In genomic region chr2:164386953-164387352, GRCm38 (mm10) we compare ENCODE assay signal across 8 mouse cellular contexts. TPM values are rescaled to one million over a fixed set of nuclear protein-coding genes. Genes with fewer than 3 reads are reported as not detected.
A peak's percentile ranks its signal among the peaks of the same experiment; 100 is the strongest.
DNase-seq lines count a peak whose midpoint lies in the region; ATAC-seq and TF ChIP-seq lines count a peak whose summit lies in the region.

No protein-coding gene starts in this region.

- 19% methylated on average over 8 of the region's 8 CpGs for WGBS in lung, postnatal 0 days

- H3K9me3 ChIP-seq in MEL (replicated peaks; ENCODE audit: insufficient read depth, low read length) = no peaks in the 10 kb centered on the region
- H3K9me3 ChIP-seq in lung, postnatal 0 days (ENCODE audit: low read length) = no peaks in the 10 kb centered on the region

- peak; percentile 44 for TF ChIP-seq RAD21 in MEL (IDR thresholded peaks at IDR 0.05; ENCODE audit: low read depth, low read length)

- no peaks in the 10 kb centered on the region for H3K79me2 ChIP-seq in MEL (ENCODE audit: control insufficient read depth, insufficient read depth, low read length, poor library complexity)

- no peaks in the 10 kb centered on the region for H3K4me1 ChIP-seq in MEL (ENCODE audit: control insufficient read depth in 1 of 2, insufficient read depth in 2 of 2, low read length in 2 of 2)
- peaks cover 19% of the 10 kb centered on the region; the same call in 1 of the 2 replicates for H3K4me1 ChIP-seq in lung, postnatal 0 days (ENCODE audit: insufficient read depth, low read depth, low read length)

- H3K9ac ChIP-seq in MEL (ENCODE audit: control insufficient read depth, low read depth, low read length, poor library complexity, severe bottlenecking) = no peak overlapping the region
- no peak overlapping the region for H3K9ac ChIP-seq in lung, postnatal 0 days (replicated peaks; ENCODE audit: low read depth)

- DNase-seq in layer of hippocampus, adult 11-12 months (ENCODE audit: low spot score) = peak; percentile 72
- no peak for DNase-seq in layer of hippocampus, adult 9-10 months (ENCODE audit: low spot score)
- peak; percentile 48 for DNase-seq in MEL (ENCODE audit: low read depth, low spot score)
- peak; percentile 18 for DNase-seq in cerebellum, adult 8-10 months
- peak; percentile 33 for DNase-seq in kidney, postnatal 14 days
- peak; percentile 66 for DNase-seq in lung, postnatal 0 days (ENCODE audit: low spot score)
- peak; percentile 84 for DNase-seq in splenic B cell, adult 2 months (ENCODE audit: low read depth, low spot score)
- no peak for DNase-seq in ovary, postnatal 14 days (ENCODE audit: low spot score)

- H3K36me3 ChIP-seq in MEL (ENCODE audit: control insufficient read depth in 1 of 2, insufficient read depth in 2 of 2, low read length in 2 of 2) = no peaks in the 10 kb centered on the region
- H3K36me3 ChIP-seq in lung, postnatal 0 days (ENCODE audit: insufficient read depth, low read length) = no peaks in the 10 kb centered on the region
- no peaks in the 10 kb centered on the region for H3K36me3 ChIP-seq in splenic B cell, adult 2 months (ENCODE audit: control insufficient read depth, insufficient read depth, low read length, poor library complexity, severe bottlenecking)

- H3K27me3 ChIP-seq in MEL (ENCODE audit: control insufficient read depth in 1 of 2, insufficient read depth in 2 of 2, low read length in 2 of 2) = peaks cover 0 to 5% of the 10 kb centered on the region in 2 experiments; a peak in 2 of 4 replicates
- no peaks in the 10 kb centered on the region for H3K27me3 ChIP-seq in lung, postnatal 0 days (replicated peaks; ENCODE audit: insufficient read depth, low read length)
- no peaks in the 10 kb centered on the region; the same call in 1 of the 2 replicates for H3K27me3 ChIP-seq in splenic B cell, adult 2 months (ENCODE audit: control insufficient read depth, insufficient read depth, low read length, poor library complexity, severe bottlenecking)

- TF ChIP-seq POLR2A in MEL (IDR thresholded peaks at IDR 0.05; ENCODE audit: control insufficient read depth in 1 of 2, insufficient read depth in 1 of 2, low read depth in 1 of 2, low read length in 2 of 2, poor library complexity in 1 of 2) = no peak

- TF ChIP-seq CTCF in MEL (IDR thresholded peaks at IDR 0.05 in 2 of 3, conservative IDR thresholded peaks at IDR 0.05 in 1 of 3; ENCODE audit: control insufficient read depth in 1 of 3, insufficient read depth in 1 of 3, low read depth in 2 of 3, low read length in 3 of 3, poor library complexity in 1 of 3, severe bottlenecking in 1 of 3) = peak; percentile 63 to 72 (median 65)
- peak; percentile 82 for TF ChIP-seq CTCF in lung, postnatal 0 days (IDR thresholded peaks at IDR 0.05)

- no peak overlapping the region for H3K4me3 ChIP-seq in MEL (ENCODE audit: control insufficient read depth in 1 of 2, insufficient read depth in 1 of 2, low read depth in 2 of 2, low read length in 2 of 2)
- no peak overlapping the region for H3K4me3 ChIP-seq in lung, postnatal 0 days (ENCODE audit: low read depth, low read length)

- TF ChIP-seq EP300 in MEL (IDR thresholded peaks at IDR 0.05; ENCODE audit: low read depth in 1 of 2, low read length in 2 of 2) = no peak
- TF ChIP-seq EP300 in lung, postnatal 0 days (IDR thresholded peaks at IDR 0.05) = no peak

- ATAC-seq in lung, postnatal 0 days = no peak

- H3K4me2 ChIP-seq in lung, postnatal 0 days (replicated peaks; ENCODE audit: low read depth, low read length) = no peak overlapping the region

- H3K27ac ChIP-seq in MEL (ENCODE audit: control insufficient read depth, low read depth, low read length) = no peak overlapping the region
- H3K27ac ChIP-seq in lung, postnatal 0 days (ENCODE audit: low read length) = no peak overlapping the region

TF ChIP-seq in MEL, 35 proteins besides CTCF, POLR2A, EP300 and RAD21:
- TF ChIP-seq TAL1 (IDR thresholded peaks at IDR 0.05; ENCODE audit: low read length) = no peak
- 0 out of 2 replicates have a peak, but pooled peaks have one; percentile 17 for TF ChIP-seq BHLHE40 (IDR thresholded peaks at IDR 0.05; ENCODE audit: borderline replicate concordance, low read depth, low read length)
- TF ChIP-seq HCFC1 (IDR thresholded peaks at IDR 0.05; ENCODE audit: low read depth, low read length) = no peak
- TF ChIP-seq ELF1 (IDR thresholded peaks at IDR 0.05; ENCODE audit: low read depth, low read length) = no peak
- TF ChIP-seq USF1 (IDR thresholded peaks at IDR 0.05; ENCODE audit: low read depth, low read length) = no peak
- TF ChIP-seq ZC3H11A (IDR thresholded peaks at IDR 0.05; ENCODE audit: low read depth, low read length) = peak; percentile 19; the same call in 1 of the 2 replicates
- peak; percentile 52 for TF ChIP-seq SMC3 (IDR thresholded peaks at IDR 0.05; ENCODE audit: low read depth, low read length)
TF ChIP-seq in MEL: peak in this region for 3.

RNA-seq across cellular contexts. Expression of gene Slpi, which starts 1.9 kb away (rescaled TPM):
- not detected in 2 replicates for total RNA-seq in MEL (2012; rRNA removed)
- polyA plus RNA-seq in MEL (2012; ENCODE audit: insufficient read depth in 1 of 2, insufficient read length in 2 of 2, low read depth in 1 of 2, low replicate concordance in 2 of 2, missing spikeins in 1 of 2) = not detected
- 79.5 and 106 TPM in 2 replicates for polyA plus RNA-seq in lung, postnatal 0 days (2015; fragmentation: Nextera tagmentation; extraction: Ambion mirVana)

RNA-seq across cellular contexts. Expression of gene Rbpjl, which starts 16.0 kb away (rescaled TPM):
- total RNA-seq in MEL (2012; rRNA removed) = not detected in 2 replicates
- polyA plus RNA-seq in MEL (2012; ENCODE audit: insufficient read depth in 1 of 2, insufficient read length in 2 of 2, low read depth in 1 of 2, low replicate concordance in 2 of 2, missing spikeins in 1 of 2) = under 1 TPM in 1 of 2 experiments, not detected in 1; 0.07 TPM
- 29.7 and 42.6 TPM in 2 replicates for polyA plus RNA-seq in lung, postnatal 0 days (2015; fragmentation: Nextera tagmentation; extraction: Ambion mirVana)

RNA-seq across cellular contexts. Expression of gene Matn4, which starts 18.0 kb away (rescaled TPM):
- not detected in 2 replicates for total RNA-seq in MEL (2012; rRNA removed)
- not detected for polyA plus RNA-seq in MEL (2012; ENCODE audit: insufficient read depth in 1 of 2, insufficient read length in 2 of 2, low read depth in 1 of 2, low replicate concordance in 2 of 2, missing spikeins in 1 of 2)
- 71.4 and 81.2 TPM in 2 replicates for polyA plus RNA-seq in lung, postnatal 0 days (2015; fragmentation: Nextera tagmentation; extraction: Ambion mirVana)

RNA-seq across cellular contexts. Expression of gene Svs5, which starts 54.4 kb away (rescaled TPM):
- total RNA-seq in MEL (2012; rRNA removed) = not detected in 2 replicates
- polyA plus RNA-seq in MEL (2012; ENCODE audit: insufficient read depth in 1 of 2, insufficient read length in 2 of 2, low read depth in 1 of 2, low replicate concordance in 2 of 2, missing spikeins in 1 of 2) = not detected
- not detected in 2 replicates for polyA plus RNA-seq in lung, postnatal 0 days (2015; fragmentation: Nextera tagmentation; extraction: Ambion mirVana)

RNA-seq across cellular contexts. Expression of gene Sdc4, which starts 56.7 kb away (rescaled TPM):
- not detected in 2 replicates for total RNA-seq in MEL (2012; rRNA removed)
- not detected for polyA plus RNA-seq in MEL (2012; ENCODE audit: insufficient read depth in 1 of 2, insufficient read length in 2 of 2, low read depth in 1 of 2, low replicate concordance in 2 of 2, missing spikeins in 1 of 2)
- polyA plus RNA-seq in lung, postnatal 0 days (2015; fragmentation: Nextera tagmentation; extraction: Ambion mirVana) = 217 and 289 TPM in 2 replicates

Comparison
In these comparisons a context has a peak if more than half of its experiments do, and no peak if none do; other contexts are left out.
1. DNase-seq: peak in layer of hippocampus, adult 11-12 months (single experiment), MEL (single experiment), cerebellum, adult 8-10 months (single experiment), kidney, postnatal 14 days (single experiment), lung, postnatal 0 days (single experiment) and splenic B cell, adult 2 months (single experiment); none in layer of hippocampus, adult 9-10 months (single experiment) and ovary, postnatal 14 days (single experiment).
2. RNA of gene Slpi, which starts 1.9 kb away (polyA plus RNA-seq): 79.5 to 106 TPM in lung, postnatal 0 days; not detected in MEL; every median in the first group is over 10 times any median in the second.
3. RNA of gene Rbpjl, which starts 16.0 kb away (polyA plus RNA-seq): 29.7 to 42.6 TPM in lung, postnatal 0 days; 0.07 TPM in MEL; every median in the first group is over 10 times any median in the second.
4. RNA of gene Matn4, which starts 18.0 kb away (polyA plus RNA-seq): 71.4 to 81.2 TPM in lung, postnatal 0 days; not detected in MEL; every median in the first group is over 10 times any median in the second.